Mouse (Mus musculus) kidney, embryonic 14.5 days (tissue): ENCODE measurements around the gene Sdf2. TPM values are rescaled to one million over a fixed set of nuclear protein-coding genes. Genes with fewer than 3 reads are reported as not detected.
"Not testable (repeated sequence)": the region's sequence is repeated elsewhere in the genome, so short reads cannot be mapped to it uniquely, and the experiment has no call there.

Experiments used
- ATAC-seq: fragments of 200-750 bp; cut with Nextera tagmentation; 2 replicates; pipeline ENCODE4 v1.8.0; 2017; ENCODE audit warnings: moderate number of reproducible peaks, mild to moderate bottlenecking, moderate TSS enrichment, moderate library complexity; ENCODE audit not compliant: low FRiP score, low TSS enrichment
- H3K27ac ChIP-seq: fragments of 300-500 bp; sonication (generic); 2 replicates; pipeline ENCODE4 v1.5.1; 2014; ENCODE audit warnings: low read depth, mild to moderate bottlenecking, low read length, moderate library complexity, mixed read lengths
- H3K27me3 ChIP-seq: fragments of 300-500 bp; sonication (generic); 2 replicates; pipeline ENCODE4 v1.6.1; 2014; ENCODE audit warnings: mild to moderate bottlenecking, low read length; ENCODE audit not compliant: control insufficient read depth, insufficient read depth
- H3K36me3 ChIP-seq: fragments of 300-500 bp; sonication (generic); 2 replicates; pipeline ENCODE4 v1.6.1; 2014; ENCODE audit warnings: low read length, mixed read lengths; ENCODE audit not compliant: control insufficient read depth, insufficient read depth
- H3K4me1 ChIP-seq: fragments of 300-500 bp; sonication (generic); 2 replicates; pipeline ENCODE4 v1.6.1; 2014; ENCODE audit warnings: low read length, mixed read lengths; ENCODE audit not compliant: control insufficient read depth, insufficient read depth
- H3K4me2 ChIP-seq: fragments of 300-500 bp; sonication (generic); replicated peaks from 2 replicates; pipeline ENCODE4 v1.6.1; 2014; ENCODE audit warnings: low read depth, mild to moderate bottlenecking, low read length
- H3K4me3 ChIP-seq: fragments of 300-500 bp; sonication (generic); 2 replicates; pipeline ENCODE4 v1.5.1; 2014; ENCODE audit warnings: mild to moderate bottlenecking, low read length
- H3K9ac ChIP-seq: fragments of 300-500 bp; sonication (generic); 2 replicates; pipeline ENCODE4 v1.6.1; 2014; ENCODE audit warnings: low read depth, mild to moderate bottlenecking, low read length, moderate library complexity
- H3K9me3 ChIP-seq: fragments of 300-500 bp; sonication (generic); 2 replicates; pipeline ENCODE4 v1.6.1; 2016; ENCODE audit warnings: low read length; ENCODE audit not compliant: control insufficient read depth
- WGBS: fragments of 180-500 bp; shearing (Covaris S2); extraction: QIAGEN DNeasy Blood & Tissue Kit; methylation state at CpG from one replicate; pipeline ENCODE4 v1.1.7; 2014; 5-methylcytosine and 5-hydroxymethylcytosine counted together
- polyA plus RNA-seq: library from polyadenylated mRNA; unstranded; fragments of >200 nt; fragmentation: Nextera tagmentation; extraction: Ambion mirVana; gene quantifications from 2 replicates; pipeline ENCODE4 v1.2.1, GENCODE M21; 2014

Gene Sdf2
- polyA plus RNA-seq, 1 experiment from 2014 or later = 81.3 TPM

- ATAC-seq = not testable (repeated sequence)
Observed at GRCm38 (mm10) chr11:78276169-78276568, 30.6 kb downstream of the Sdf2 start.

GRCm38 (mm10) chr11:78278853-78279252 is 33.3 kb downstream of the Sdf2 start:
- ATAC-seq = no peak
- Histone ChIP-seq H3K36me3 (peaks cover 96% of the 10 kb centered on the region), H3K4me1 (no peaks in the 10 kb centered on the region), H3K27ac (no peak overlapping the region), H3K9ac (no peak overlapping the region), H3K9me3 (no peaks in the 10 kb centered on the region), H3K27me3 (no peaks in the 10 kb centered on the region), H3K4me2 (no peak overlapping the region), H3K4me3 (no peak overlapping the region)
- 87% methylated on average over 7 of the region's 7 CpGs for WGBS

More at GRCm38 (mm10) chr11:78276169-78276568, 30.6 kb downstream of the Sdf2 start:
- not testable (repeated sequence) for H3K27ac ChIP-seq, H3K4me3 ChIP-seq, H3K9me3 ChIP-seq, H3K9ac ChIP-seq, H3K27me3 ChIP-seq, H3K4me2 ChIP-seq, H3K4me1 ChIP-seq
- peaks cover 97% of the 10 kb centered on the region for H3K36me3 ChIP-seq
- whole genome bisulfite sequencing = 98% methylated on average over 4 of the region's 4 CpGs

GRCm38 (mm10) chr11:78279586-78279985 is 34.0 kb downstream of the Sdf2 start:
- Histone ChIP-seq H3K4me2 (no peak overlapping the region), H3K27ac (no peak overlapping the region), H3K27me3 (no peaks in the 10 kb centered on the region), H3K9me3 (no peaks in the 10 kb centered on the region), H3K4me1 (no peaks in the 10 kb centered on the region), H3K4me3 (no peak overlapping the region), H3K9ac (no peak overlapping the region), H3K36me3 (peaks cover 96% of the 10 kb centered on the region)
- WGBS = 94% methylated on average over 4 of the region's 4 CpGs
- no peak for ATAC-seq

GRCm38 (mm10) chr11:78289146-78289763 is 43.7 kb downstream of the Sdf2 start:
- 92% methylated on average over 7 of the region's 7 CpGs for WGBS
- no peak overlapping the region for H3K9ac ChIP-seq
- H3K4me3 ChIP-seq = no peak overlapping the region
- peaks cover 71% of the 10 kb centered on the region for H3K36me3 ChIP-seq
- no peak overlapping the region for H3K27ac ChIP-seq
- no peak for ATAC-seq
- no peaks in the 10 kb centered on the region for H3K9me3 ChIP-seq
- H3K27me3 ChIP-seq = no peaks in the 10 kb centered on the region
- H3K4me1 ChIP-seq = no peaks in the 10 kb centered on the region
- H3K4me2 ChIP-seq = no peak overlapping the region

- no peaks in the 10 kb centered on the region for H3K4me1 ChIP-seq
- peaks cover 57% of the 10 kb centered on the region for H3K36me3 ChIP-seq
- ATAC-seq = no peak
- H3K27ac ChIP-seq = no peak within 1 kb of the TSS
- no peaks in the 10 kb centered on the region for H3K27me3 ChIP-seq
- H3K4me2 ChIP-seq = no peak within 1 kb of the TSS
- WGBS = 96% methylated on average over 4 of the region's 4 CpGs
- H3K9me3 ChIP-seq = no peaks in the 10 kb centered on the region
- H3K4me3 ChIP-seq = no peak within 1 kb of the TSS
- H3K9ac ChIP-seq = no peak within 1 kb of the TSS
Observed at GRCm38 (mm10) chr11:78290654-78291053, 45.1 kb downstream of the Sdf2 start, which contains the start of gene BC030499. Gene BC030499 (plus strand): TSS chr11:78290841.

- no peaks in the 10 kb centered on the region for H3K4me1 ChIP-seq
- no peak for ATAC-seq
- no peaks in the 10 kb centered on the region for H3K27me3 ChIP-seq
- H3K9me3 ChIP-seq = no peaks in the 10 kb centered on the region
- H3K4me2 ChIP-seq = no peak overlapping the region
- no peak overlapping the region for H3K27ac ChIP-seq
- H3K4me3 ChIP-seq = no peak overlapping the region
- peaks cover 22% of the 10 kb centered on the region for H3K36me3 ChIP-seq
- H3K9ac ChIP-seq = no peak overlapping the region
- WGBS = 93% methylated on average over 6 of the region's 6 CpGs
Observed at GRCm38 (mm10) chr11:78294585-78294984, 49.0 kb downstream of the Sdf2 start.

- Histone ChIP-seq H3K4me1 (peaks cover 4% of the 10 kb centered on the region; the same call in 1 of the 2 replicates), H3K4me3 (peak overlapping the region; percentile 86), H3K27ac (no peak overlapping the region), H3K27me3 (no peaks in the 10 kb centered on the region), H3K9me3 (no peaks in the 10 kb centered on the region), H3K4me2 (peak overlapping the region; percentile 56), H3K36me3 (peaks cover 26% of the 10 kb centered on the region), H3K9ac (peak overlapping the region; percentile 71; the same call in 1 of the 2 replicates)
- 58% methylated on average over 7 of the region's 7 CpGs for WGBS
- peak; percentile 24 for ATAC-seq
Observed at GRCm38 (mm10) chr11:78300917-78301316, 55.4 kb downstream of the Sdf2 start.

GRCm38 (mm10) chr11:78301357-78302084 is 56.0 kb downstream of the Sdf2 start, which contains the start of gene Spag5:
Gene Spag5 (plus strand): TSS chr11:78301529.
- Histone ChIP-seq H3K36me3 (peaks cover 32% of the 10 kb centered on the region), H3K27me3 (no peaks in the 10 kb centered on the region), H3K9ac (peak within 1 kb of the TSS; percentile 71), H3K4me3 (peak within 1 kb of the TSS; percentile 86), H3K27ac (peak within 1 kb of the TSS; percentile 69; the same call in 1 of the 2 replicates), H3K9me3 (no peaks in the 10 kb centered on the region), H3K4me2 (peak within 1 kb of the TSS; percentile 56), H3K4me1 (peaks cover 4% of the 10 kb centered on the region; the same call in 1 of the 2 replicates)
- ATAC-seq = peak; percentile 99
- WGBS = under 1% methylated on average over 49 of the region's 49 CpGs
